Mouse (Mus musculus) midbrain, embryonic 16.5 days (tissue): ENCODE data around the gene Tanc1. TPM values are rescaled to one million over a fixed set of nuclear protein-coding genes. Genes with fewer than 3 reads are reported as not detected.

Source experiments
- ATAC-seq: fragments of 200-750 bp; cut with Nextera tagmentation; 2 replicates; pipeline ENCODE4 v1.8.0; 2017; ENCODE audit warnings: moderate TSS enrichment
- H3K27ac ChIP-seq: fragments of 300-500 bp; sonication (generic); 2 replicates; pipeline ENCODE4 v1.5.1; 2014; ENCODE audit warnings: mild to moderate bottlenecking, low read length, mixed read lengths
- H3K27me3 ChIP-seq: fragments of 300-500 bp; sonication (generic); 2 replicates; pipeline ENCODE4 v1.6.1; 2014; ENCODE audit warnings: low read depth, low read length, mixed read lengths; ENCODE audit not compliant: control insufficient read depth, insufficient read depth
- H3K36me3 ChIP-seq: fragments of 300-500 bp; sonication (generic); 2 replicates; pipeline ENCODE4 v1.6.1; 2014; ENCODE audit warnings: mild to moderate bottlenecking, low read length, moderate library complexity, mixed read lengths; ENCODE audit not compliant: control insufficient read depth, insufficient read depth
- H3K4me1 ChIP-seq: fragments of 300-500 bp; sonication (generic); 2 replicates; pipeline ENCODE4 v1.6.1; 2014; ENCODE audit warnings: mild to moderate bottlenecking, low read length, mixed read lengths; ENCODE audit not compliant: control insufficient read depth, insufficient read depth
- H3K4me2 ChIP-seq: fragments of 300-500 bp; sonication (generic); 2 replicates; pipeline ENCODE4 v1.6.1; 2014; ENCODE audit warnings: mild to moderate bottlenecking, low read length, mixed read lengths
- H3K4me3 ChIP-seq: fragments of 300-500 bp; sonication (generic); 2 replicates; pipeline ENCODE4 v1.5.1; 2014; ENCODE audit warnings: low read depth, mild to moderate bottlenecking, low read length, moderate library complexity, mixed read lengths
- H3K9ac ChIP-seq: fragments of 300-500 bp; sonication (generic); 2 replicates; pipeline ENCODE4 v1.6.1; 2014; ENCODE audit warnings: low read depth, low read length, mixed read lengths
- H3K9me3 ChIP-seq: fragments of 300-500 bp; sonication (generic); replicated peaks from 2 replicates; pipeline ENCODE4 v1.6.1; 2014; ENCODE audit warnings: mild to moderate bottlenecking, low read length, mixed read lengths; ENCODE audit not compliant: control insufficient read depth, poor library complexity, severe bottlenecking
- WGBS: fragments of 180-500 bp; shearing (Covaris S2); extraction: QIAGEN DNeasy Blood & Tissue Kit; methylation state at CpG from one replicate; pipeline ENCODE4 v1.1.7; 2014; 5-methylcytosine and 5-hydroxymethylcytosine counted together
- polyA plus RNA-seq: library from polyadenylated mRNA; unstranded; fragments of >200 nt; fragmentation: Nextera tagmentation; extraction: Ambion mirVana; gene quantifications from 2 replicates; pipeline ENCODE4 v1.2.1, GENCODE M21; 2015

Tanc1 gene
- polyA plus RNA-seq, 1 experiment from 2014 or later: 4.2 TPM

DNA sequence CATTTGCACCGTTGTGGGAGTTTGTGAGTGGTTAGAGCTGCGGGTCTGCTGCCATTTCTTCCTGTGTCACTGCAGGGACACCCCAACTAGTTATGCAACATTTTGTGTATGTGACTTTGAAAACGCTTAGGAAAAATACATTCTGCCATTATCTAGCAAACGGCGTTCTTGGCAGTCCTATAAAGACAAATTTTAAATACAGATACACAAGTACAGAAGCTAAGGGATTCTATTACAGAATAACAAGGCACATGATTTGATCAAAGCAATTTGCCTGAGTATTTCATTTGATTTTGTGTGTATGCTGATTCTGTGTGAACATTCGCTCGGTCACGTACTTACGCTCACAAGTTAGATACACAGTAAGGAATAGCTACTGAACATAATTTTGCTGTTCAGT lies 100.6 kb downstream of the Tanc1 start:
- Histone ChIP-seq H3K36me3 (no peaks in the 10 kb centered on the region), H3K4me2 (no peak overlapping the region), H3K9ac (no peak overlapping the region), H3K4me1 (peaks cover 6% of the 10 kb centered on the region; the same call in 1 of the 2 replicates), H3K4me3 (no peak overlapping the region), H3K27me3 (no peaks in the 10 kb centered on the region), H3K9me3 (no peaks in the 10 kb centered on the region), H3K27ac (no peak overlapping the region)
- 81% methylated on average over 9 of the region's 9 CpGs for WGBS
- no peak for ATAC-seq

DNA sequence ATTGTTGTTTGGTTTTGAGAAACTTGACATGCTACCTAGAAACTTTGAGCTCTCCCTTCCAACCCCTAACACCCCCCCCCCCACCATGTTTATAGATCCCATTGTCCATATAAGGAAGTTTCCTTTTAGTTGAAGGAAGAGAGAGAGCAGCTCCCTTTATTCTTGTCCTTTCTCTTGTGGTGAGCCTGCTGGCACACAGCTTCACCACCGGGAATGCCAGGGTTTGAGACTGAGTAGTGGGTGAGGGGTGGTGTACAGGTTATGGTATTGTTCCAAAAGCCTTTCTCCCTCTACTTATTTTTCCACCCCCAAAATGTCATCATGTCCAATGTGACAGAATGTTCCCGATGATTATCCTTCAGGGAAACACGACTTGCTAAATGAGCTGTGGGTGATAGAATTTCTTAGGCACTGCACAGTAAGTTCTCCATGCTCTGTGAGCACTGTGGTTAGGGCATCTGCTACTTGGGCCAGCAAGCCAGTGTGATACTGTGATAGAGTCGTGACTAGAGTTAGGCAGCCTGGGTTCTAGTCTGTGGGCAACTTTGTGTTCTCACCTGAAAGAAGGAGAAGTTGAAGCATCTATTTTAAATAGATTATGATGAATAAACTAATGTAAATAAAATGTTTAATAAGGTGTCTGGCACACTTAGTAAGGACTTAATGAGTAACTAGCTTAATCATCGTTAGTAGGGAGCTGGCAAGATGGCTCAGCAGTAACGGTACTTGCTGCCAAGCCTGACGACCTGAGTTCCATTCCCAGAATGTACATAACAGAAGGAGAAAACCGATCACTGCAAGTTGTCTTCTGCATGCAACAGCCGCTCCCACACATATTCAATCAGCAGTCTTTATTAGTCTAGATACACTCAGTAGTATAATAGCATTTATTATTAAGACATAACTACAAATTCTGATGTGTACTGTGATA lies 102.0 kb downstream of the Tanc1 start:
- Histone ChIP-seq H3K36me3 (no peaks in the 10 kb centered on the region), H3K4me1 (peaks cover 11% of the 10 kb centered on the region), H3K9me3 (no peaks in the 10 kb centered on the region), H3K4me3 (no peak overlapping the region), H3K27me3 (no peaks in the 10 kb centered on the region), H3K9ac (no peak overlapping the region), H3K27ac (no peak overlapping the region), H3K4me2 (no peak overlapping the region)
- WGBS: 88% methylated on average over 9 of the region's 9 CpGs
- no peak for ATAC-seq

DNA sequence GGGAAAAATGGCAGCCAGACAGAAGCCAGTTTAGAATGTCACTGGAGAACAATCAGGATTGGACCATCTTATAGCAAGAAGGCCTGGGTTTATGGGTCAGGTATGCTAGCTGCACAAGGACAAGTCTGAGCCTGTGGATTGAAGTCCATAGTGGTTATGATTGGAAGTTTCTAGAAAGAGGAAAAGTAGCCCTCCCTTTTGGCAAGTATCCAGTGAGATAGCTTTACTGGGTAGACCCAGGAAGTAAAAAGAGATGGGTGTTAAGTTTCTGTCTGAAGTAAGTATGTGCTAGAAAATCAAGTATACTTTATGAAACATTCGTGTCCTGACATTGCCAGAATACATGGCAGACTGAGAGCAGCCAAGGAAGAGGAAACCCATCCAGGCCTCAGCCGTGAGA lies 103.2 kb downstream of the Tanc1 start:
- Histone ChIP-seq H3K27ac (no peak overlapping the region), H3K4me3 (no peak overlapping the region), H3K27me3 (no peaks in the 10 kb centered on the region), H3K36me3 (no peaks in the 10 kb centered on the region), H3K9me3 (no peaks in the 10 kb centered on the region), H3K4me2 (no peak overlapping the region), H3K9ac (no peak overlapping the region), H3K4me1 (peaks cover 11% of the 10 kb centered on the region)
- no peak for ATAC-seq
- WGBS: 93% methylated on average over 2 of the region's 2 CpGs

DNA sequence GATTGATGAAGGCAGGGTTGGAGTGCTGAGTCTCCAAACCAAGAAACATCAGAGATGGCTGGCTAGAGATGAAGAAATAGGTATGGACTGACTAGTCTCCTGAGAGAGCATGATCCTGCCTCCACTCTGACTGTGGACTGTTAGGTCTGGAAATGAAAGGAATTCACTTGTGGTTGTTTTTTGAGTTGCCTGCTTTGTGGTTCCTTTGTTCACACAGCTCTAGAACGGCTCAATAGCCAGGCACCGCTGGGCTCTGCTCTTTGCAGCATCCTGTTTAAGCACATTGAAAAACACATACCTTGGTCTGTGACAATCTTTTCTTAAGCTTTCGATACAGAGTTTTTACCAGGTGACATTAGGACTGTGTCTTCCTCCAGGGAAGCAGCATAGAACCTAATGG lies 104.6 kb downstream of the Tanc1 start:
- H3K9me3 ChIP-seq: no peaks in the 10 kb centered on the region
- 63% methylated on average over 3 of the region's 3 CpGs for WGBS
- no peaks in the 10 kb centered on the region for H3K27me3 ChIP-seq
- no peak overlapping the region for H3K9ac ChIP-seq
- H3K4me2 ChIP-seq: no peak overlapping the region
- peaks cover 17% of the 10 kb centered on the region for H3K4me1 ChIP-seq
- H3K27ac ChIP-seq: no peak overlapping the region
- no peak for ATAC-seq
- H3K4me3 ChIP-seq: no peak overlapping the region
- no peaks in the 10 kb centered on the region for H3K36me3 ChIP-seq

DNA sequence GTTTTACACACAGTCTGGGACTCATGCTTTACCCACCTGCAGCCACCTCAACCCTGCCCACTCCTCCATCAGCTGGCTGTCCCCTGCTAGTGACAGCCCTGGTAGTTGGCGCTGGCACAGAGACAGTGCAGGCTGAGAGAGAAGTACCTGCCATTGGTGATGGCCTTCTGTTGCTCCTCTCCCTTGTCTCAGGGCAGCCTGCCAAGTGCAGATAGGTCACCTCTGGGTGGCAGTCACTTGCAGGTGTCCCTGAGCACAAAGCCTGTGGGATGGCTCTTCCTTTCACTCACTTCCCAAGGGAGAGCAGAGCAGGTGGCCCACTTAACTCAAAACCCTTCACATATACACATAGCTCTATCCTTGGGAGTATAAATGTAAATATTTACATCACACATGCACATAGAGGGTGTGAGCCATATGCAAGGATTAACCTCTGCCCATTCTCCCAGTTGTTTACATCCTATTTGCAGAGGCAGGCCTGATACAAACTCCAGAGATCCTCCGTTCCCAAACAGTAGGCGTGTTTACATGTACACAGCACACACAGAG lies 106.0 kb downstream of the Tanc1 start:
- ATAC-seq: no peak
- H3K27me3 ChIP-seq: no peaks in the 10 kb centered on the region; the same call in 1 of the 2 replicates
- H3K9me3 ChIP-seq: no peaks in the 10 kb centered on the region
- no peak overlapping the region for H3K4me2 ChIP-seq
- no peak overlapping the region for H3K4me3 ChIP-seq
- no peaks in the 10 kb centered on the region for H3K36me3 ChIP-seq
- H3K9ac ChIP-seq: no peak overlapping the region
- peaks cover 18% of the 10 kb centered on the region for H3K4me1 ChIP-seq
- 77% methylated on average over 3 of the region's 3 CpGs for WGBS
- no peak overlapping the region for H3K27ac ChIP-seq

DNA sequence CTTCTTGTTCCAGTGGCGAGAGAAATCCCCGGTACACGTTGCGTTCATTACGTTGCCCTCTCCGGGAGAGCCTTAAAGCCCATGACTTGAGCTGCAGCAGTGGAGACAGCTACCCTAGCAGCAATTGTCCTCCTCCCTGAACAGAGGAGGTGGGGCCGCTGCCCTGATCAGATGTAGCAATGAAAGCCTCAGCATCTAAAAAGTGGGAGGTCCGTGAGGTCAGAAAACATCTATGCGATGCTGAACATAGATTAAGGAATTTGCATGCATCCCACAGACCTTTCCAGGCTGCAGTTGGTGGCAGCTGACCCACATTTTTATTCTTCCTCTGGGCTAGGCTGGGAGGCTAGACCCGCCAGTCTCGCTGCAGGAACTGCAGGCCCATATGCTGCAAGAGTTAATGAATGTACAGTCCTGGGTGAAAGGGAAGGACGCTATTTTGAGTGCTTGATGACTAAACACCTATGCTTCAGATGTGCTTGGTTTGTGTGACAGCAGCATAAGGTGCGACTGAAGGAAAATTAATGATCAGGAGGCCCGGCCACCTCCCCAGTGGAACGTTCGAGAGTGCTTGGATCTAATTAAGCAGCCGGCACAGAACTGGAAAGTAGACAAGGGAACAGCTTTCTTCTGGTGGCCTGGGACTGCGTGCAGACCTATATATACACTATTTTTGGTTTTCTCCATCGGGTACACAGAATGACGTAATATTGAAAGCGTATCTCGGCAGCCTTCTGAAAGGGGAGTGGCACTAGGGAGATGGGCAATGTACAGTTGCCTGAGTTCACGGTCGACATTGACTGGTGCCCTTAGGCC lies 107.0 kb downstream of the Tanc1 start:
- no peak overlapping the region for H3K27ac ChIP-seq
- no peak for ATAC-seq

DNA sequence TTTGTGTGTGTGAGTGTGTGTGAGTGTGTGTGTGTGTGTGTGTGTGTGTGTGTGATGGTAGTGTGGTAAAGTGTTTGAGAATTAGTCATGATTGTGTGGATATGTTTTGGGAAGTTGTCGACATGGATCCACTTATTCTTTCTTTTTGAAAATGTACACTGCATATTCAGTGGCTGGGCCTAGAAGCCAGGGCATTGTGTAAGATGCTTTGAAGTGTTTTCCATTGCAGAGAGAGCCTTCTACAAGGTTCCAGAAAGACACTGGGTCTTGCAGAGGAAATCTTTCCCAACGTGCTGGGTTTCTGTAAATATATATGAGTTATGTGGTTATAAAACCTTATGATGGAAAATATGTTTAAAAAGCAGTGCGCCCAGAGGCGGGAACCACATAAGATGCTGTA lies 108.0 kb downstream of the Tanc1 start:
- WGBS: 83% methylated on average over 4 of the region's 4 CpGs
- no peak overlapping the region for H3K4me3 ChIP-seq
- peaks cover 12% of the 10 kb centered on the region for H3K4me1 ChIP-seq
- no peak overlapping the region for H3K9ac ChIP-seq
- no peaks in the 10 kb centered on the region for H3K36me3 ChIP-seq
- no peaks in the 10 kb centered on the region for H3K9me3 ChIP-seq
- ATAC-seq: no peak
- H3K27ac ChIP-seq: no peak overlapping the region
- H3K27me3 ChIP-seq: no peaks in the 10 kb centered on the region; the same call in 1 of the 2 replicates
- no peak overlapping the region for H3K4me2 ChIP-seq

More for the DNA sequence above, 107.0 kb downstream of the Tanc1 start:
- Histone ChIP-seq H3K4me2 (no peak overlapping the region), H3K9me3 (no peaks in the 10 kb centered on the region), H3K4me3 (no peak overlapping the region), H3K4me1 (peaks cover 12% of the 10 kb centered on the region), H3K9ac (no peak overlapping the region), H3K27me3 (no peaks in the 10 kb centered on the region; the same call in 1 of the 2 replicates), H3K36me3 (no peaks in the 10 kb centered on the region)
- whole genome bisulfite sequencing: 53% methylated on average over 24 of the region's 24 CpGs

DNA sequence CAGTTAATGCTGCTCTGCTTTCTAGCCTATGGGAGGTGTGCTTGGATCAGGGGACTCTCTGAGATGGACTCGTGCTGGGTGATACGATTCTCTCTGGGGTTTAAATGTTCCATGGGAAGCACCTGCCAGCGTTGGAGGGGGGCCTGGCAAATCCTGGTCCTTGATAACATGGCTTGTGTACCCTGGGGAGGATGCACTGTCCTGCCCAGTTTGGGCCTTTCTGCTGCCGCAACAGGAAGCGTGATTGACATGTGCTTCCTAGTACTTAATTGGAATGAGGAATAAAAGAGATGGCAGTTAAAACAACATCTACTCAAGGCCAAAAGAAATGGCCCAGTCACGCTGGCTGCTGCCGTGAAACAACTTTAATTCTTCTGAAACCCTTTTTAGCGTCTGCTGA lies 109.3 kb downstream of the Tanc1 start:
- Histone ChIP-seq H3K27ac (no peak overlapping the region), H3K36me3 (no peaks in the 10 kb centered on the region), H3K4me3 (no peak overlapping the region), H3K27me3 (no peaks in the 10 kb centered on the region; the same call in 1 of the 2 replicates), H3K9ac (no peak overlapping the region), H3K4me1 (peaks cover 12% of the 10 kb centered on the region), H3K4me2 (no peak overlapping the region), H3K9me3 (no peaks in the 10 kb centered on the region)
- no peak for ATAC-seq
- 16% methylated on average over 8 of the region's 8 CpGs for WGBS
